Mouse (Mus musculus): ENCODE data around the gene Ptma. TPM values are rescaled to one million over a fixed set of nuclear protein-coding genes. Genes with fewer than 3 reads are reported as not detected.

Ptma gene
- polyA plus RNA-seq, 1 experiment from 2014 or later: 2,611 TPM

GRCm38 (mm10) chr1:86487908-86488314 is 38.6 kb upstream of the Ptma start:
- Histone ChIP-seq H3K4me3 (peak overlapping the region; percentile 71), H3K27ac (peak overlapping the region; percentile 99), H3K9me3 (no peaks in the 10 kb centered on the region), H3K36me3 (no peaks in the 10 kb centered on the region), H3K27me3 (ENCODE audit: insufficient read depth, poor library complexity, severe bottlenecking) (no peaks in the 10 kb centered on the region), H3K4me1 (replicated peaks) (peaks cover 33% of the 10 kb centered on the region)
- DNase-seq (ENCODE audit: low spot score): no peak
- WGBS: 10% methylated on average over 20 of the region's 20 CpGs

- Histone ChIP-seq H3K4me1 (replicated peaks) (peaks cover 31% of the 10 kb centered on the region), H3K27me3 (ENCODE audit: insufficient read depth, poor library complexity, severe bottlenecking) (no peaks in the 10 kb centered on the region), H3K27ac (peak overlapping the region; percentile 99), H3K36me3 (no peaks in the 10 kb centered on the region), H3K9me3 (no peaks in the 10 kb centered on the region), H3K4me3 (peak overlapping the region; percentile 71)
- DNase-seq (ENCODE audit: low spot score): no peak
- 61% methylated on average over 7 of the region's 7 CpGs for WGBS
Measured at GRCm38 (mm10) chr1:86488326-86488725, 38.2 kb upstream of the Ptma start.

GRCm38 (mm10) chr1:86488774-86489173 is 37.8 kb upstream of the Ptma start:
- H3K4me3 ChIP-seq: peak overlapping the region; percentile 71
- H3K27ac ChIP-seq: peak overlapping the region; percentile 99
- H3K9me3 ChIP-seq: no peaks in the 10 kb centered on the region
- H3K27me3 ChIP-seq (ENCODE audit: insufficient read depth, poor library complexity, severe bottlenecking): no peaks in the 10 kb centered on the region
- 94% methylated on average over 4 of the region's 4 CpGs for WGBS
- H3K36me3 ChIP-seq: no peaks in the 10 kb centered on the region
- DNase-seq (ENCODE audit: low spot score): no peak
- H3K4me1 ChIP-seq (replicated peaks): peaks cover 31% of the 10 kb centered on the region

GRCm38 (mm10) chr1:86489901-86490300 is 36.6 kb upstream of the Ptma start:
- Histone ChIP-seq H3K27me3 (ENCODE audit: insufficient read depth, poor library complexity, severe bottlenecking) (no peaks in the 10 kb centered on the region), H3K36me3 (no peaks in the 10 kb centered on the region), H3K4me3 (no peak overlapping the region), H3K9me3 (no peaks in the 10 kb centered on the region), H3K4me1 (replicated peaks) (peaks cover 31% of the 10 kb centered on the region), H3K27ac (no peak overlapping the region)
- WGBS: 93% methylated on average over 4 of the region's 4 CpGs
- no peak for DNase-seq (ENCODE audit: low spot score)

- H3K27ac ChIP-seq: 0 out of 2 replicates have a peak overlapping the region, but pooled peaks have one; percentile 56
- peaks cover 31% of the 10 kb centered on the region for H3K4me1 ChIP-seq (replicated peaks)
- 95% methylated on average over 3 of the region's 3 CpGs for WGBS
Measured at GRCm38 (mm10) chr1:86490697-86491096, 35.8 kb upstream of the Ptma start.

GRCm38 (mm10) chr1:86491533-86492094 is 34.9 kb upstream of the Ptma start:
- DNase-seq (ENCODE audit: low spot score): no peak
- Histone ChIP-seq H3K4me1 (replicated peaks) (peaks cover 31% of the 10 kb centered on the region), H3K27ac (peak overlapping the region; percentile 82), H3K4me3 (no peak overlapping the region), H3K36me3 (no peaks in the 10 kb centered on the region), H3K9me3 (no peaks in the 10 kb centered on the region), H3K27me3 (ENCODE audit: insufficient read depth, poor library complexity, severe bottlenecking) (no peaks in the 10 kb centered on the region)
- 74% methylated on average over 7 of the region's 7 CpGs for WGBS

More at GRCm38 (mm10) chr1:86490697-86491096, 35.8 kb upstream of the Ptma start:
- no peaks in the 10 kb centered on the region for H3K27me3 ChIP-seq (ENCODE audit: insufficient read depth, poor library complexity, severe bottlenecking)
- H3K9me3 ChIP-seq: no peaks in the 10 kb centered on the region
- H3K4me3 ChIP-seq: no peak overlapping the region
- H3K36me3 ChIP-seq: no peaks in the 10 kb centered on the region
- DNase-seq (ENCODE audit: low spot score): no peak

GRCm38 (mm10) chr1:86492095-86493070 is 34.1 kb upstream of the Ptma start:
- Histone ChIP-seq H3K9me3 (no peaks in the 10 kb centered on the region), H3K27me3 (ENCODE audit: insufficient read depth, poor library complexity, severe bottlenecking) (no peaks in the 10 kb centered on the region), H3K4me3 (no peak overlapping the region), H3K4me1 (replicated peaks) (peaks cover 36% of the 10 kb centered on the region), H3K27ac (peak overlapping the region; percentile 82), H3K36me3 (no peaks in the 10 kb centered on the region)
- WGBS: 73% methylated on average over 9 of the region's 9 CpGs
- DNase-seq (ENCODE audit: low spot score): no peak

GRCm38 (mm10) chr1:86493783-86494182 is 32.7 kb upstream of the Ptma start:
- Histone ChIP-seq H3K27me3 (ENCODE audit: insufficient read depth, poor library complexity, severe bottlenecking) (no peaks in the 10 kb centered on the region), H3K4me1 (replicated peaks) (peaks cover 36% of the 10 kb centered on the region), H3K27ac (peak overlapping the region; percentile 19; the same call in 1 of the 2 replicates), H3K9me3 (no peaks in the 10 kb centered on the region), H3K4me3 (no peak overlapping the region), H3K36me3 (no peaks in the 10 kb centered on the region)
- DNase-seq (ENCODE audit: low spot score): no peak
- 87% methylated on average over 3 of the region's 3 CpGs for WGBS

GRCm38 (mm10) chr1:86496340-86496739 is 30.2 kb upstream of the Ptma start:
- Histone ChIP-seq H3K27me3 (ENCODE audit: insufficient read depth, poor library complexity, severe bottlenecking) (no peaks in the 10 kb centered on the region), H3K4me1 (replicated peaks) (peaks cover 51% of the 10 kb centered on the region), H3K36me3 (no peaks in the 10 kb centered on the region), H3K4me3 (no peak overlapping the region), H3K27ac (no peak overlapping the region), H3K9me3 (no peaks in the 10 kb centered on the region)
- 90% methylated on average over 4 of the region's 4 CpGs for WGBS
- no peak for DNase-seq (ENCODE audit: low spot score)

- Histone ChIP-seq H3K27ac (peak overlapping the region; percentile 54), H3K36me3 (no peaks in the 10 kb centered on the region), H3K27me3 (ENCODE audit: insufficient read depth, poor library complexity, severe bottlenecking) (no peaks in the 10 kb centered on the region), H3K4me3 (no peak overlapping the region), H3K9me3 (no peaks in the 10 kb centered on the region), H3K4me1 (replicated peaks) (peaks cover 51% of the 10 kb centered on the region)
- DNase-seq (ENCODE audit: low spot score): no peak
- WGBS: 87% methylated on average over 5 of the region's 5 CpGs
Measured at GRCm38 (mm10) chr1:86497361-86497760, 29.2 kb upstream of the Ptma start.

GRCm38 (mm10) chr1:86497986-86498385 is 28.5 kb upstream of the Ptma start:
- Histone ChIP-seq H3K4me1 (replicated peaks) (peaks cover 53% of the 10 kb centered on the region), H3K27ac (peak overlapping the region; percentile 80), H3K4me3 (no peak overlapping the region), H3K36me3 (no peaks in the 10 kb centered on the region), H3K27me3 (ENCODE audit: insufficient read depth, poor library complexity, severe bottlenecking) (no peaks in the 10 kb centered on the region), H3K9me3 (no peaks in the 10 kb centered on the region)
- WGBS: 58% methylated on average over 3 of the region's 3 CpGs
- DNase-seq (ENCODE audit: low spot score): no peak

GRCm38 (mm10) chr1:86498611-86499010 is 27.9 kb upstream of the Ptma start:
- Histone ChIP-seq H3K36me3 (no peaks in the 10 kb centered on the region), H3K27me3 (ENCODE audit: insufficient read depth, poor library complexity, severe bottlenecking) (no peaks in the 10 kb centered on the region), H3K4me1 (replicated peaks) (peaks cover 60% of the 10 kb centered on the region), H3K9me3 (no peaks in the 10 kb centered on the region), H3K27ac (peak overlapping the region; percentile 80), H3K4me3 (no peak overlapping the region)
- 57% methylated on average over 1 of the region's 1 CpGs for WGBS
- DNase-seq (ENCODE audit: low spot score): peak; percentile 31

- peak; percentile 59 for DNase-seq (ENCODE audit: low spot score)
- H3K9me3 ChIP-seq: no peaks in the 10 kb centered on the region
- WGBS: 48% methylated on average over 3 of the region's 3 CpGs
- H3K4me1 ChIP-seq (replicated peaks): peaks cover 72% of the 10 kb centered on the region
- no peak overlapping the region for H3K4me3 ChIP-seq
- no peaks in the 10 kb centered on the region for H3K36me3 ChIP-seq
- peak overlapping the region; percentile 80 for H3K27ac ChIP-seq
- H3K27me3 ChIP-seq (ENCODE audit: insufficient read depth, poor library complexity, severe bottlenecking): no peaks in the 10 kb centered on the region
Measured at GRCm38 (mm10) chr1:86499903-86500302, 26.6 kb upstream of the Ptma start.
